Mouse (Mus musculus): ENCODE data around the gene Rars2.
"Not testable (repeated sequence)": the region's sequence is repeated elsewhere in the genome, so short reads cannot be mapped to it uniquely, and the experiment has no call there.

The Rars2 gene

GRCm38 (mm10) chr4:34614630-34615094 lies at the start of gene Rars2, which contains the start of gene Orc3:
Gene Rars2, plus strand, starts transcription at chr4:34614957.
Gene Orc3, minus strand, starts transcription at chr4:34614944.
- DNase-seq (ENCODE audit: low spot score) = peak; percentile 94

- no peak for DNase-seq (ENCODE audit: low spot score)
Measured at GRCm38 (mm10) chr4:34566226-34566625, 48.5 kb upstream of the Rars2 start.

- DNase-seq (ENCODE audit: low spot score) = no peak
Measured at GRCm38 (mm10) chr4:34572876-34573275, 41.9 kb upstream of the Rars2 start.

GRCm38 (mm10) chr4:34577028-34577427 lies 37.7 kb upstream of the Rars2 start:
- DNase-seq (ENCODE audit: low spot score) = no peak

- DNase-seq (ENCODE audit: low spot score) = no peak
Measured at GRCm38 (mm10) chr4:34579215-34579614, 35.5 kb upstream of the Rars2 start.

GRCm38 (mm10) chr4:34581489-34581888 lies 33.3 kb upstream of the Rars2 start:
- not testable (repeated sequence) for DNase-seq (ENCODE audit: low spot score)

GRCm38 (mm10) chr4:34581990-34582389 lies 32.8 kb upstream of the Rars2 start:
- DNase-seq (ENCODE audit: low spot score) = no peak

- DNase-seq (ENCODE audit: low spot score) = no peak
Measured at GRCm38 (mm10) chr4:34582476-34582875, 32.3 kb upstream of the Rars2 start.

GRCm38 (mm10) chr4:34583427-34583826 lies 31.3 kb upstream of the Rars2 start:
- no peak for DNase-seq (ENCODE audit: low spot score)

- DNase-seq (ENCODE audit: low spot score) = no peak
Measured at GRCm38 (mm10) chr4:34584871-34585607, 29.7 kb upstream of the Rars2 start.

GRCm38 (mm10) chr4:34603123-34603522 lies 11.6 kb upstream of the Rars2 start:
- DNase-seq (ENCODE audit: low spot score) = no peak

GRCm38 (mm10) chr4:34606658-34607057 lies 8.1 kb upstream of the Rars2 start:
- no peak for DNase-seq (ENCODE audit: low spot score)

- DNase-seq (ENCODE audit: low spot score) = peak; percentile 50
Measured at GRCm38 (mm10) chr4:34613571-34614145, 1.1 kb upstream of the Rars2 start.

GRCm38 (mm10) chr4:34615303-34615702 lies 546 bp downstream of the Rars2 start:
- DNase-seq (ENCODE audit: low spot score) = no peak

- DNase-seq (ENCODE audit: low spot score) = no peak
Measured at GRCm38 (mm10) chr4:34616146-34616545, 1.4 kb downstream of the Rars2 start.

- no peak for DNase-seq (ENCODE audit: low spot score)
Measured at GRCm38 (mm10) chr4:34625556-34625955, 10.8 kb downstream of the Rars2 start.

- DNase-seq (ENCODE audit: low spot score) = no peak
Measured at GRCm38 (mm10) chr4:34626401-34626800, 11.6 kb downstream of the Rars2 start.

- no peak for DNase-seq (ENCODE audit: low spot score)
Measured at GRCm38 (mm10) chr4:34629956-34630355, 15.2 kb downstream of the Rars2 start.

GRCm38 (mm10) chr4:34634129-34634528 lies 19.4 kb downstream of the Rars2 start:
- DNase-seq (ENCODE audit: low spot score) = no peak

GRCm38 (mm10) chr4:34636036-34636435 lies 21.3 kb downstream of the Rars2 start:
- no peak for DNase-seq (ENCODE audit: low spot score)

- no peak for DNase-seq (ENCODE audit: low spot score)
Measured at GRCm38 (mm10) chr4:34637386-34637785, 22.6 kb downstream of the Rars2 start.

GRCm38 (mm10) chr4:34637851-34638250 lies 23.1 kb downstream of the Rars2 start:
- DNase-seq (ENCODE audit: low spot score) = no peak

GRCm38 (mm10) chr4:34639745-34640364 lies 25.1 kb downstream of the Rars2 start:
- DNase-seq (ENCODE audit: low spot score) = no peak
